Mouse (Mus musculus) CH12.LX (cell line): ENCODE measurements around the gene Sema7a. TPM values are rescaled to one million over a fixed set of nuclear protein-coding genes. Genes with fewer than 3 reads are reported as not detected.

ENCODE experiments used
- DNase-seq: peaks from one replicate; pipeline ENCODE4 v3.0.0-alpha.2; 2013; ENCODE audit errors: extremely low read depth
- H3K27ac ChIP-seq: 2 replicates; pipeline ENCODE4 v1.5.1; 2012; ENCODE audit warnings: low read depth, mild to moderate bottlenecking, control low read depth, moderate library complexity; ENCODE audit not compliant: insufficient read depth
- H3K27me3 ChIP-seq: replicated peaks from 2 replicates; pipeline ENCODE3; 2012; ENCODE audit warnings: inconsistent platforms
- H3K36me3 ChIP-seq, 2 experiments: replicated peaks in 1 of 2; 2 replicates each; pipeline versions ENCODE3 to v1.6.1; 2012; ENCODE audit warnings: inconsistent platforms in 1 of 2, low read length in 1 of 2, mild to moderate bottlenecking in 1 of 2, mixed read lengths in 1 of 2, moderate library complexity in 1 of 2; ENCODE audit not compliant: control insufficient read depth in 1 of 2, insufficient read depth in 1 of 2
- H3K4me1 ChIP-seq, 2 experiments: 2 replicates each; pipeline ENCODE4 v1.6.1; 2012; ENCODE audit warnings: inconsistent platforms in 1 of 2, moderate library complexity in 1 of 2; ENCODE audit not compliant: insufficient read depth in 2 of 2, control insufficient read depth in 1 of 2
- H3K4me2 ChIP-seq: 2 replicates; pipeline ENCODE4 v1.6.1; 2012; ENCODE audit warnings: low read depth, mild to moderate bottlenecking, control low read depth; ENCODE audit not compliant: poor library complexity, insufficient read depth, severe bottlenecking
- H3K4me3 ChIP-seq, 3 experiments: fragments of 150-350 bp in 1 of 3; sonication (generic) in 1 of 3; replicated peaks in 1 of 3; 2 replicates each; pipeline versions ENCODE3 to v1.5.1; 2011 to 2012; ENCODE audit warnings: low read depth in 2 of 3, low read length in 2 of 3, mild to moderate bottlenecking in 2 of 3, moderate library complexity in 2 of 3, control low read depth in 1 of 3, improper control_type of control experiment in 1 of 3, inconsistent platforms in 1 of 3, mixed read lengths in 1 of 3; ENCODE audit not compliant: poor library complexity in 1 of 3
- H3K79me2 ChIP-seq: replicated peaks from 2 replicates; pipeline ENCODE4 v1.6.1; 2012; ENCODE audit warnings: mild to moderate bottlenecking, moderate library complexity; ENCODE audit not compliant: control insufficient read depth, poor library complexity, insufficient read depth, severe bottlenecking; ENCODE audit errors: extremely low read depth
- H3K9ac ChIP-seq: 2 replicates; pipeline ENCODE4 v1.6.1; 2012; ENCODE audit warnings: low read depth, mild to moderate bottlenecking, control low read depth, moderate library complexity; ENCODE audit not compliant: insufficient read depth
- H3K9me3 ChIP-seq: replicated peaks from 2 replicates; pipeline ENCODE3; 2012; ENCODE audit warnings: low read length, inconsistent platforms, mixed read lengths
- BHLHE40 ChIP-seq: IDR thresholded peaks from 2 replicates; pipeline ENCODE4 v1.6.1; 2011; ENCODE audit warnings: mild to moderate bottlenecking, low read depth, low read length, improper control_type of control experiment
- ELF1 ChIP-seq: IDR thresholded peaks from 2 replicates; pipeline ENCODE4 v1.6.1; 2014; ENCODE audit warnings: low read depth, mild to moderate bottlenecking, inconsistent platforms, low read length, improper control_type of control experiment
- EP300 ChIP-seq: IDR thresholded peaks from 2 replicates; pipeline ENCODE4 v1.6.1; 2011; ENCODE audit warnings: low read length, improper control_type of control experiment
- GABPA ChIP-seq: IDR thresholded peaks from 2 replicates; pipeline ENCODE4 v1.6.1; 2012; ENCODE audit warnings: low read depth, low read length, improper control_type of control experiment, inconsistent platforms; ENCODE audit not compliant: insufficient replicate concordance
- HCFC1 ChIP-seq: IDR thresholded peaks from 2 replicates; pipeline ENCODE4 v1.6.1; 2012; ENCODE audit warnings: low read depth, mild to moderate bottlenecking, inconsistent platforms, low read length, improper control_type of control experiment
- IRF4 ChIP-seq: IDR thresholded peaks from 2 replicates; pipeline ENCODE4 v1.6.1; 2014; ENCODE audit warnings: low read depth, mild to moderate bottlenecking, inconsistent platforms, low read length, improper control_type of control experiment
- JUN ChIP-seq: IDR thresholded peaks from 2 replicates; pipeline ENCODE4 v1.6.1; 2011; ENCODE audit warnings: low read depth, mild to moderate bottlenecking, low read length, improper control_type of control experiment, moderate library complexity; ENCODE audit not compliant: insufficient read depth
- KAT2A ChIP-seq: IDR thresholded peaks from 2 replicates; pipeline ENCODE4 v1.6.1; 2012; ENCODE audit warnings: low read length, improper control_type of control experiment, inconsistent platforms; ENCODE audit not compliant: insufficient replicate concordance
- MAFK ChIP-seq: IDR thresholded peaks from 2 replicates; pipeline ENCODE4 v1.6.1; 2011; ENCODE audit warnings: low read length, improper control_type of control experiment; ENCODE audit not compliant: insufficient replicate concordance
- MAZ ChIP-seq: IDR thresholded peaks from 2 replicates; pipeline ENCODE4 v1.6.1; 2012; ENCODE audit warnings: low read depth, mild to moderate bottlenecking, inconsistent platforms, low read length, improper control_type of control experiment, moderate library complexity
- MXI1 ChIP-seq: IDR thresholded peaks from 2 replicates; pipeline ENCODE4 v1.6.1; 2011; ENCODE audit warnings: mild to moderate bottlenecking, low read depth, low read length, improper control_type of control experiment
- NELFE ChIP-seq: IDR thresholded peaks from 2 replicates; pipeline ENCODE4 v1.6.1; 2011; ENCODE audit warnings: low read depth, low read length, improper control_type of control experiment
- NRF1 ChIP-seq: IDR thresholded peaks from 2 replicates; pipeline ENCODE4 v1.6.1; 2014; ENCODE audit warnings: low read depth, mild to moderate bottlenecking, inconsistent platforms, low read length, improper control_type of control experiment, moderate library complexity
- POLR2A ChIP-seq: IDR thresholded peaks from 2 replicates; pipeline ENCODE4 v1.6.1; 2011; ENCODE audit warnings: low read depth, mild to moderate bottlenecking, improper control_type of control experiment, low read length
- RAD21 ChIP-seq: IDR thresholded peaks from 2 replicates; pipeline ENCODE4 v1.6.1; 2011; ENCODE audit warnings: low read depth, mild to moderate bottlenecking, low read length, improper control_type of control experiment, moderate library complexity
- TBP ChIP-seq: conservative IDR thresholded peaks from 2 replicates; pipeline ENCODE4 v1.6.1; 2011; ENCODE audit warnings: low read depth, low read length, improper control_type of control experiment
- UBTF ChIP-seq: IDR thresholded peaks from 2 replicates; pipeline ENCODE4 v1.6.1; 2012; ENCODE audit warnings: low read depth, mild to moderate bottlenecking, inconsistent platforms, low read length, improper control_type of control experiment, moderate library complexity
- USF1 ChIP-seq: IDR thresholded peaks from 2 replicates; pipeline ENCODE4 v1.6.1; 2014; ENCODE audit warnings: low read depth, mild to moderate bottlenecking, inconsistent platforms, low read length, improper control_type of control experiment
- ZKSCAN1 ChIP-seq: IDR thresholded peaks from 2 replicates; pipeline ENCODE4 v1.6.1; 2012; ENCODE audit warnings: low read depth, inconsistent platforms, low read length, improper control_type of control experiment, borderline replicate concordance
- ZMIZ1 ChIP-seq: IDR thresholded peaks from 2 replicates; pipeline ENCODE4 v1.6.1; 2012; ENCODE audit warnings: low read depth, mild to moderate bottlenecking, inconsistent platforms, low read length, improper control_type of control experiment
- ZNF384 ChIP-seq: IDR thresholded peaks from 2 replicates; pipeline ENCODE4 v1.6.1; 2012; ENCODE audit warnings: low read depth, low read length, improper control_type of control experiment, inconsistent platforms
- dilution Hi-C: fragments of 300-500 bp; cut with MboI; formaldehyde crosslinking; loops from 2 replicates; pipeline ENCODE4 v1.14.3; 2020; ENCODE audit warnings: low sequenced_read_pairs; ENCODE audit not compliant: extremely low pct_unique_long_range_greater_than_20kb, extremely low pct_ligation_motif_present
- in situ Hi-C: fragments of 300-500 bp; cut with MboI; formaldehyde crosslinking; loops from 3 replicates; pipeline ENCODE4 v1.14.3; 2019; ENCODE audit warnings: low sequenced_read_pairs, low pct_ligation_motif_present, low pct_unique_long_range_greater_than_20kb, mixed read lengths
- polyA plus RNA-seq: library from polyadenylated mRNA; unstranded; fragments of >175 nt; gene quantifications from 2 replicates; pipeline ENCODE4 v1.2.1, GENCODE M21; 2012; ENCODE audit warnings: low read depth; ENCODE audit not compliant: insufficient read length
- total RNA-seq, 2 experiments: library from RNA; depleted of rRNA; stranded (reverse); fragments of 300-350 nt in 1 of 2; fragments of >200 nt in 1 of 2; gene quantifications; 2 replicates each; pipeline ENCODE4 v1.2.3; 2012 to 2014

Gene Sema7a
- total and polyA plus RNA-seq, 3 experiments: 88.6 to 181 (median 89.4) TPM

DNA sequence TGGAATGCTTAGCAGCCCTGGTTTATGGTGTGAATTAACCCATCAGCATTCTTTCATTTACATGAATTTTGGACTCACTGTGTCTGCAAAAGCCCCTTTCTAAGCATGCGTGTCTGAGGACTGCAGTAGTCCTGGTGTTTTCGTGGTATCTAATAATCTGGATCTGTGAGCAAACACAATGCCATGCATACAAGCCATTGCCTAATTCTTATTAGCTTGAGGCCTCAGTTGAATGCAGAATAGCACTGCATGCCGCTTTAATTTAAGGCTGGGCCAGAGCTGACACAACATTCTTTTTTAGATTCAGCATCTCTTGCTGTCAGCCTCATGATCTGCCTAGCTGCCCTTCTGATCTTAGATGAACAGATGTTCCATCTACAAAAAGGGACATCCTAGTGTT is 38.3 kb upstream of the Sema7a start:
- Histone ChIP-seq H3K27ac (no peak overlapping the region), H3K9me3 (no peaks in the 10 kb centered on the region), H3K27me3 (no peaks in the 10 kb centered on the region), H3K9ac (no peak overlapping the region), H3K4me1 (peaks cover 13 to 32% of the 10 kb centered on the region in 2 experiments), H3K79me2 (no peaks in the 10 kb centered on the region), H3K4me2 (no peak overlapping the region), H3K4me3 (no peak overlapping the region), H3K36me3 (no peaks in the 10 kb centered on the region)
- in situ Hi-C loops: no loop called here
- DNase-seq: no peak
- TF ChIP-seq EP300 (no peak), KAT2A (no peak), MAFK (no peak), BHLHE40 (no peak), GABPA (no peak), ZKSCAN1 (no peak), RAD21 (no peak), ZNF384 (no peak), ZMIZ1 (no peak), MXI1 (no peak)
- dilution Hi-C loops: no loop called here

DNA sequence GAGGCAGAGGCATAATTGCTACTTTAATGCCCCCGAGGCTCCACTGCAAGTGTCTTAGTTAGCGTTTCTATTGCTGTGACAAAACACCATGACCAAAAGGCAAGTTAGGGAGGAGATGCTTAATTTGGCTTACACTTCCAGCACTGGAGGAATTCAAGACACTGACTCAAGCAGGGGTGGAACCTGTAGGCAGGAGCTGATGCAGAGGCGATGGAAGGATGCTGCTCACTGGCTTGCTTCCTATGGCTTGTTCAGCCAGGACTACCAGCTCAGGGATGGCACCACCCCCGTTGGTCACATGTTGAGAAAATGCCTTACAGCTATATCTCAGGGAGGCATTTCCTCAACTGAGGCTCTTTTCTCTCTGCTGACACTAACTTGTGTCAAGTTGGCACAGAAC is 37.8 kb upstream of the Sema7a start:
- Histone ChIP-seq H3K79me2 (no peaks in the 10 kb centered on the region), H3K27ac (no peak overlapping the region), H3K4me3 (no peak overlapping the region)
- in situ Hi-C loops: no loop called here
- TF ChIP-seq KAT2A (no peak), POLR2A (peak; percentile 69), IRF4 (no peak), NRF1 (no peak), USF1 (no peak), ELF1 (no peak), HCFC1 (no peak), UBTF (no peak), MAZ (no peak), ZMIZ1 (peak; percentile 95), TBP (peak; percentile 93), NELFE (no peak), JUN (no peak), GABPA (no peak)
- TF ChIP-seq, all 38 proteins: peak for 3
- dilution Hi-C loops: no loop called here
- DNase-seq: peak; percentile 37
- Histone ChIP-seq H3K4me1 (peaks cover 15 to 38% of the 10 kb centered on the region in 2 experiments), H3K36me3 (no peaks in the 10 kb centered on the region), H3K4me2 (no peak overlapping the region), H3K9me3 (no peaks in the 10 kb centered on the region), H3K9ac (no peak overlapping the region), H3K27me3 (no peaks in the 10 kb centered on the region)
